Mouse (Mus musculus) adrenal gland, postnatal 4 days (tissue): ENCODE results near the gene Olfr1199. TPM values are rescaled to one million over a fixed set of nuclear protein-coding genes. Genes with fewer than 3 reads are reported as not detected.

Experiments used
- DNase-seq, 2 experiments: peaks; one replicate each; pipeline ENCODE4 v3.0.0; 2021 to 2022; ENCODE audit warnings: low spot score in 2 of 2, mixed read lengths in 2 of 2
- long read RNA-seq, 2 experiments: library from polyadenylated mRNA; stranded (forward); transcript quantifications; one replicate each; pipeline ENCODE4 v2.0.0; 2021
- total RNA-seq, 2 experiments: library from RNA; stranded (reverse); gene quantifications; 2 replicates each; pipeline ENCODE4 v1.2.3; 2021

The Olfr1199 gene
- total RNA-seq = not detected
- long read RNA-seq, experiment 1 = 0 reads
- long read RNA-seq, experiment 2 = 0 reads

GRCm38 (mm10) chr2:88760369-88760768, at the start of gene Olfr1199:
Gene Olfr1199 (minus strand): TSS chr2:88760469.
- DNase-seq = no peak

DNA sequence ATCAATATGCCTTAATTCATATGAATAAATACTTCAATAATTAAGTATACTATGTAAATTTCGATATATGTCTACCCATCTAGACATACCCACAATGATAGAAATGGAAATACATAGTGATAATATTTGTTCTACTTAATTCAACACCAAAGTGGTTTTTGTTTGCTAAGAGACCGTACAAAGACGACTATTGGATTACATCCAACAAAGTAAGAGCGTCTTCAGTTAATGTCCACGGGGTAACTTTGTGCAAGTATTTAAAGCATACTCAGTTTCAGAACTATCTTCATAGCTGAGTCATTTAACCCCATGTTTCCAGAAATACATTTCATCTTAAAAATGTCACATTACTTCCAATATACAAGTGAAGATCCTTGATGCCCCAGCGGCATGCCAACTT, 32.5 kb upstream of the Olfr1199 start, which contains the start of gene Olfr1201:
Gene Olfr1201, plus strand, starts transcription at position 301 of the 400 bp plus-strand sequence.
- DNase-seq = no peak

- no peak for DNase-seq
Measured at GRCm38 (mm10) chr2:88770388-88770787, 10.1 kb upstream of the Olfr1199 start, which contains the start of gene Olfr1200. Gene Olfr1200 (minus strand): TSS chr2:88770488.

DNA sequence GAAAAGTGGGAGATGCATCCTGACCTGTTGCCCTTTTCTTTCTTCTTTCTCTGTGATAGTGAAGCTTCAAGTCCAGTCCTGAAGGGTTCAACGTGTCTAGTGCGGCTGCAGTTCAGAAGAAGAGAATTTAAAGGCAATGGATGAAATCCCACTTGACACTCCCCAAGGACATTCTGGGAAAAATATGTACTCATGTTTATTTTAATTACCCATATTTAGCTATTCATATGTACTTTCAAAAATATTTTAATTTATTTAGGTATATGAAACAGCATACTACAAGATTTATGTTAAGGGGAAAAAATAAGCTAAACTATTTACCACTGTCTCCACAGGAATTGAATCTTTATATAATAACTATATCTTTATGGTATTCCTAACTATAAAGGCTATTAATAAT, 9.0 kb downstream of the Olfr1199 start, which contains the start of gene Olfr1198:
Gene Olfr1198, minus strand, starts transcription at position 101 of the 400 bp plus-strand sequence.
- DNase-seq = no peak

DNA sequence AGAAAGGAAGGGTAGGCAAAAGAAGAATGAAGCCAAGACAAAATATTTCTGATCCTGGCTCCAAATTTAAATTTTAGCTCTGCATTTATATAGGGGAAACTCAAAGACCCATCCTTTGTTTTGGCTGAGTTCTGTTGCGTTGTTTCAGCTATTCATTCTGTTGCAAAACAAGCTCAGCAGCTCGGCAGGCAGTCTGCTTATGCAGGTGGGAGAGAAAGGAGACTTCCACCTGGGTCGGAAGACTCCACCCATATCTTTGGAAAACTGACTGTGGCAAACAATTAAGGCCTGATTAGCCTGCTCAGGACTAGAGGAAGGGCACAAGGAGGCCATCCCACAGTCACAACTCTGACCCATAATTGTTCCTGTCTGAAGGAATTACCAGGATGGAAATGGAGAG, 16.9 kb downstream of the Olfr1199 start:
- no peak for DNase-seq

GRCm38 (mm10) chr2:88732266-88732665, 28.0 kb downstream of the Olfr1199 start, which contains the start of gene Olfr1197:
Gene Olfr1197 (minus strand): TSS chr2:88732366.
- no peak for DNase-seq

DNA sequence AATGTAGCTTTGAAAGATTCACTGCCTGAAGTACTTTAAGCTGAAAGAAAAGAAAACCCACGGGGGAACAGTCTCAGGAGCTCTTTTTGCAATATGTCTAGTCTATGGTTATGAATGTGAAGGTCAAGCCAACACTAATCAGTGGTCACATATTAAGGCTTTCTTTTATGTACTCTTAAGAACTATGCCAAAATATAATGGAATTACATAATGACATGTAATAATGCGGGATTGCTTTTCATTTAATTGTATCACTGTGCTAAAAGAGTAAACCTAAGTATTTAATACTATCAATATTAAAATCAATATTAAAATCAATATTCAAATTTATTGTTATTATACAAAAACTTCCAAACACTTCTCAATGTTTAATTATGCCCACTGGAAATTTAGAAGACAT, 55.8 kb downstream of the Olfr1199 start, which contains the start of gene Olfr1196:
Gene Olfr1196, minus strand, starts transcription at position 101 of the 400 bp plus-strand sequence.
- no peak for DNase-seq

Other genes with a start within 250 kb of the Olfr1199 start
- not detected for gene Olfr1186, start 241.9 kb downstream of the Olfr1199 start, total RNA-seq
- not detected for gene Olfr1188, start 203.5 kb downstream of the Olfr1199 start, total RNA-seq
- not detected for gene Olfr1189, start 174.0 kb downstream of the Olfr1199 start, total RNA-seq
- gene Olfr1191-ps1, start 119.9 kb downstream of the Olfr1199 start, total RNA-seq = under 1 TPM in 1 of 2 experiments, not detected in 1; 0.06 TPM
- gene Olfr1192-ps1, start 112.0 kb downstream of the Olfr1199 start, total RNA-seq = not detected
- gene Olfr1193, start 84.8 kb downstream of the Olfr1199 start, total RNA-seq = not detected
- not detected for gene Olfr1195, start 71.3 kb downstream of the Olfr1199 start, total RNA-seq
- not detected for gene Olfr1196, start 55.9 kb downstream of the Olfr1199 start, total RNA-seq
- not detected for gene Olfr1197, start 28.1 kb downstream of the Olfr1199 start, total RNA-seq
- not detected for gene Olfr1198, start 9.1 kb downstream of the Olfr1199 start, total RNA-seq
- not detected for gene Olfr1200, start 10.0 kb upstream of the Olfr1199 start, total RNA-seq
- not detected for gene Olfr1201, start 32.6 kb upstream of the Olfr1199 start, total RNA-seq
- gene Olfr1202, start 54.0 kb upstream of the Olfr1199 start, total RNA-seq = not detected
- not detected for gene Olfr1205, start 69.3 kb upstream of the Olfr1199 start, total RNA-seq
- gene Olfr1204, start 88.8 kb upstream of the Olfr1199 start, total RNA-seq = not detected
- not detected for gene Olfr1206, start 102.8 kb upstream of the Olfr1199 start, total RNA-seq
- not detected for gene Olfr1208, start 141.8 kb upstream of the Olfr1199 start, total RNA-seq
- gene Olfr1209, start 154.7 kb upstream of the Olfr1199 start, total RNA-seq = not detected
- not detected for gene Olfr1211, start 177.6 kb upstream of the Olfr1199 start, total RNA-seq
- not detected for gene Olfr1212, start 193.5 kb upstream of the Olfr1199 start, total RNA-seq
- gene Gm13762, start 219.8 kb upstream of the Olfr1199 start, total RNA-seq = not detected
- not detected for gene Olfr1214, start 232.2 kb upstream of the Olfr1199 start, total RNA-seq
- not detected for gene Olfr1215, start 246.5 kb upstream of the Olfr1199 start, total RNA-seq